Mouse (Mus musculus) ES-Bruce4 (cell line): Measurements from ENCODE around the gene Rap1gds1. TPM values are rescaled to one million over a fixed set of nuclear protein-coding genes. Genes with fewer than 3 reads are reported as not detected.

Experiments
- H3K27ac ChIP-seq: 2 replicates; pipeline ENCODE4 v1.5.1; 2012; ENCODE audit warnings: low read length, inconsistent platforms; ENCODE audit not compliant: insufficient read depth
- H3K27me3 ChIP-seq: 2 replicates; pipeline ENCODE4 v1.6.1; 2012; ENCODE audit warnings: mild to moderate bottlenecking, low read length, inconsistent platforms; ENCODE audit not compliant: control insufficient read depth, poor library complexity, insufficient read depth, severe bottlenecking
- H3K36me3 ChIP-seq: 2 replicates; pipeline ENCODE4 v1.6.1; 2012; ENCODE audit warnings: inconsistent platforms, mild to moderate bottlenecking, low read length, moderate library complexity; ENCODE audit not compliant: control insufficient read depth, poor library complexity, insufficient read depth, severe bottlenecking
- H3K4me1 ChIP-seq: one replicate; pipeline ENCODE4 v1.8.1; 2011; ENCODE audit warnings: low read length; ENCODE audit not compliant: control insufficient read depth, insufficient read depth
- H3K4me3 ChIP-seq: 2 replicates; pipeline ENCODE4 v1.5.1; 2011; ENCODE audit warnings: low read depth, mild to moderate bottlenecking, low read length
- H3K9ac ChIP-seq: 2 replicates; pipeline ENCODE4 v1.6.1; 2012; ENCODE audit warnings: low read depth, mild to moderate bottlenecking, inconsistent platforms; ENCODE audit not compliant: poor library complexity, severe bottlenecking
- H3K9me3 ChIP-seq: replicated peaks from 2 replicates; pipeline ENCODE4 v1.6.1; 2012; ENCODE audit warnings: mild to moderate bottlenecking, low read length, inconsistent platforms; ENCODE audit not compliant: control insufficient read depth, poor library complexity, insufficient read depth, severe bottlenecking
- CTCF ChIP-seq: IDR thresholded peaks from one replicate; pipeline ENCODE4 v1.8.1; 2011; ENCODE audit warnings: low read depth, low read length
- EP300 ChIP-seq: IDR thresholded peaks from 2 replicates; pipeline ENCODE4 v1.6.1; 2011; ENCODE audit warnings: low read depth, low read length; ENCODE audit not compliant: insufficient read depth
- POLR2A ChIP-seq: IDR thresholded peaks from one replicate; pipeline ENCODE4 v1.8.1; 2011; ENCODE audit warnings: low read length; ENCODE audit not compliant: insufficient read depth
- polyA plus RNA-seq: library from polyadenylated mRNA; stranded (reverse); fragments of >200 nt; gene quantifications from 2 replicates; pipeline ENCODE4 v1.2.4, GENCODE M21; 2011; ENCODE audit warnings: low read depth; ENCODE audit not compliant: missing spikeins, insufficient read depth, insufficient read length

The Rap1gds1 gene
- polyA plus RNA-seq, 1 experiment = 48.6 TPM

DNA sequence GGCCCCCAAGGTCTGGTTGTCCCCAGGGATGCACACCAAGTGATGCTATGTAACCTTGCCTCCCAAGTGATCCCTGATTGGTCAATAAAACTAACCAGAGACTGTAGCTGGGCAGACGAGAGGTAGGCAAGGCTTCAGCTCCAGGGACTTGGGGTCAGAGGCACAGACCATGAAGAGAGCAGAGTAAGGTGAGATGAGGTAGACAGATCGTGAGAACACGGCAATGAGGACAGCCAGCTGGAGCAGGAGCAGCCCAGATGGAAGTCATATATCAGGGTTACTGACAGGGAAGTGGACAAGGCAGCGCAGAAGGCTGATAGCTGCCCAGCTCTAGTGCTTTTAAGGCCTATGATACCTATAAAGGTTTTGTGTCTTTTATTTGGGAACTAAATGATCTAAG, 5.5 kb downstream of the Rap1gds1 start:
- Histone ChIP-seq H3K4me3 (no peak overlapping the region), H3K9ac (no peak overlapping the region), H3K4me1 (no peaks in the 10 kb centered on the region), H3K36me3 (no peaks in the 10 kb centered on the region; the same call in 1 of the 2 replicates), H3K27ac (no peak overlapping the region), H3K9me3 (no peaks in the 10 kb centered on the region), H3K27me3 (no peaks in the 10 kb centered on the region)
- TF ChIP-seq POLR2A = no peak
- no peak for TF ChIP-seq CTCF
- TF ChIP-seq EP300 = no peak

DNA sequence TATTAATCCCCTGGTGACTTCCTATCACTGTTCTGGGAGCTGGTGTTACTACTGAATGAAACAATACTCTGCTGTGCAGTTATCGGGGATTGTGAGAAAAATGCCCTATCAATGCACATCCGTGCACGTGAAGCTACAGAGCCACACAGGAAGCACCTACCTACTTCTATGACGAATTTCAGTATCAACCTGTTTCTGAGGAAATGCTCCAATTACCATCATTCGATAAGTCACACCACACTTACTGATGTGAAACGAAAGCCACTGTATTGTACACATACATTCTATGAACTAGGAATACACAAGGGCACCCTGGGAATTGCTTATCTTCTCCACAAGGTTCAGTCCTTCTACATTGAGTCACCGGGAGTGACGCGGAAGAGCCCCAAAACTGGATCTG, 10.9 kb downstream of the Rap1gds1 start:
- Histone ChIP-seq H3K9me3 (no peaks in the 10 kb centered on the region), H3K4me3 (no peak overlapping the region), H3K27ac (no peak overlapping the region), H3K27me3 (no peaks in the 10 kb centered on the region), H3K36me3 (no peaks in the 10 kb centered on the region), H3K4me1 (no peaks in the 10 kb centered on the region), H3K9ac (no peak overlapping the region)
- TF ChIP-seq POLR2A (no peak), CTCF (no peak), EP300 (no peak)

DNA sequence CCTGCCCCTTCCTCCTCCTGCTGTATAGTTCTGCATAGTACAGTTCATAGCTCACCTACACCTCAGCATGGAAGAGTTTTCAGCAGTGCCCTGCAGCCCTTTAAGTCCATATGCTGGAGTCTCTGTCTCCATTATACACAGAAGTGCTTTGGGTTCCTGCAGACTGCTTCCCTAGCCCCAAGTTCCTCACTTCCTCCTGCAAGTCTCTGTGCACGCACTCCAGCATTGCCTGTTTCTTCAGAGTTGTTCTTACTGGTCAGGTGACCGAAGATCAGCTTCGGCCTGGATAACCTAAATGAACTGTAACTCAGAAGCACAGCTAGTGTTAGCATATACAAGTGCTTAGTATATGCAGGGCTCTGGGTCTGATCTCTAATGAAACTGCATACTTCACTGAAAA, 12.9 kb downstream of the Rap1gds1 start:
- no peaks in the 10 kb centered on the region for H3K27me3 ChIP-seq
- H3K9ac ChIP-seq = no peak overlapping the region
- TF ChIP-seq CTCF (no peak), EP300 (no peak), POLR2A (no peak)
- no peak overlapping the region for H3K27ac ChIP-seq
- H3K36me3 ChIP-seq = no peaks in the 10 kb centered on the region
- H3K4me1 ChIP-seq = no peaks in the 10 kb centered on the region
- H3K9me3 ChIP-seq = no peaks in the 10 kb centered on the region
- no peak overlapping the region for H3K4me3 ChIP-seq

DNA sequence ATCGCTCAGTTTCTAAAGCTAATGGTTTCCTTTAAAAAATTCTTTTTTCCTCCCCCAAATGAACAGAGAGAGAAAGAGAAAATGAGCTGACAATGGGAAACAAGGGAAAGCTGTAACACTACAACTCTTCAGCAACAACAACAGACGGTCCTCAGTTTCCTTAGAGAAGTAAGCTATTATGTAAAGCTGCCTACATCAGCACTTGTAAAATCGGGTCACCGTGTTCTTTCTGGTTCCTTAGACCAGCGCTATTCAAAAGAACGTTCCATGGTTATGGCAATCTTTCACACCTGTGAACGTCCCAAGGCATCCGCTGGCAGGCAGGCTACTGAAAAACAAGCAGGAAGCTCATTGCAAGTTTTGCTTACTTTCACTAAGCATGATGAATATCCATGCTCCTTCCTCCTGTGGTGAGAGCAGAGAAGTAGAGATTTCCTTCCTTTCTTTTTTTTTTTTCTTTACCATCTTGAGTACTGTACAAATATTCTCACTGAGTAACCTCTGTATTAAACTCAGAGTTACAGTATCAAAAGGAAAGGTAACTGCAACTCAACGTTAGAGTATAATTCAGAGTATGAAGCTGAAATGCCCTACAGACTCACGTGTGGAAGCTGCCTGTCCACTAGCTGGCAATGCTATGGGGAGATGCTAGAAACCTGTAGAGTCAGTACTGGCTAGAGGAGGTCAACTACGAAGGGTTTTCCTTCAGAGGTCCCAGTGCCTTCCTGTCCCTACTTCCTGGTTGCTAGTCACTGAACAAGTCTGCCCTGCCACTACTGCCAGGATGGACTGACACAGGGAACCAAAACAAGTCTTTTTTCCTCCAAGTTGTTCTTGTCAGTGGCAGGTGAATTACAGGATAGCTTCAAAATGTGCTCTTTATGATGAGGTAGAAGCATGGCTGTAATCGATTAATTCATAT, 26.0 kb downstream of the Rap1gds1 start:
- Histone ChIP-seq H3K9me3 (no peaks in the 10 kb centered on the region), H3K36me3 (peaks cover 2% of the 10 kb centered on the region; the same call in 1 of the 2 replicates), H3K27me3 (no peaks in the 10 kb centered on the region), H3K27ac (no peak overlapping the region), H3K4me1 (no peaks in the 10 kb centered on the region), H3K4me3 (no peak overlapping the region), H3K9ac (no peak overlapping the region)
- TF ChIP-seq CTCF (no peak), EP300 (no peak), POLR2A (no peak)

DNA sequence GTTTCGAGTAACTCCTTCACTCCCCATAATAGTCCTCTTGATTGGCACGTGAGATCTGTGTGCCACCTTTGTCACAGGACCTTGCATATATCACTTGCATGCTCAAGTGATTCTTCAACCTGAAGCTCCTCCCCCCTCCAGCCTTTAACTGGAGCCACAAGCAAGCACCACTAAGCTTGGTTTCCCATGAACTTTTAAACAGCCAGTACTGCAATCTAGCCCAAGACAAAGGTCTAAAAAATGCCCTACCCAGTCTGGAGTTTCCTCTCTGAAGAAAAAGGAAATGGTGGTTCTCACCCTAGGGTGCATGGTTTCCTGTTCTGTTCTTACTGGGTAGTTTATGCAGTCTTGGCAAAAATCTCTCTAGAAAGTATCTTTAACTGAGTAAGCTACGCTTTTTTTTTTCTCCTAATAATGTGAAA, 32.6 kb downstream of the Rap1gds1 start:
- H3K4me3 ChIP-seq = no peak overlapping the region
- no peak overlapping the region for H3K9ac ChIP-seq
- peaks cover 1% of the 10 kb centered on the region for H3K4me1 ChIP-seq
- no peaks in the 10 kb centered on the region for H3K27me3 ChIP-seq
- no peaks in the 10 kb centered on the region for H3K9me3 ChIP-seq
- H3K27ac ChIP-seq = no peak overlapping the region
- TF ChIP-seq CTCF = no peak
- TF ChIP-seq POLR2A = no peak
- no peak for TF ChIP-seq EP300
- no peaks in the 10 kb centered on the region for H3K36me3 ChIP-seq

DNA sequence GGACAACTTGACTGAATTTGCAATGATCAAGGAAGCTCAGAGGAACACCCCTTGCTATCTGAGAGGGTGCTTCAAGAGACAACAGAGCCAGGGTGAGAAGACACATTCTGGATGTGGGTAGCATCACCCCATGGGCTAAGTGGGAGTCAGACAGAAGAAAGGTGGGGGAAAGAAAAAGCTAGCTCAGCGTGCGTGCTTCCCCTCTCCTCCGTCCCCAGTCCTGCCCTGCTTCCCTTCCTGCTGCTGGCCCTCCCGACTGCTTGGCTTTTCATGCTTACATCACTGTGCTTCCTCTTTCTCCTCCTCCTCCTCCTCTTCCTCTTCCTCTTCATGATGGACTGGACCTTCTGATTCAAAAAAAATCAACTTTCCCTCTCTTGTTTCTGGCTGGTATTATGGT, 33.1 kb downstream of the Rap1gds1 start:
- TF ChIP-seq EP300 (no peak), CTCF (no peak), POLR2A (no peak)
- Histone ChIP-seq H3K27ac (no peak overlapping the region), H3K4me3 (no peak overlapping the region), H3K9me3 (no peaks in the 10 kb centered on the region), H3K36me3 (no peaks in the 10 kb centered on the region), H3K9ac (no peak overlapping the region), H3K27me3 (no peaks in the 10 kb centered on the region), H3K4me1 (peaks cover 1% of the 10 kb centered on the region)
